ENCODE assay signal across 24 mouse cellular contexts in genomic region chr7:16604141-16604540, GRCm38 (mm10).
"Had no signal": no experiment of that assay in that cellular context is flagged by ENCODE, and none has a peak within 500 bp of the region (broad histone marks: within the 10 kb centered on the region; RNA-seq: fewer than 3 reads in every experiment).

No protein-coding gene starts in this region.

- H3K9ac ChIP-seq: heart, embryonic 12.5 days; hindbrain, embryonic 12.5 days; hindbrain, embryonic 14.5 days; limb, embryonic 12.5 days; liver, embryonic 13.5 days; liver, embryonic 15.5 days had no signal

- H3K4me1 ChIP-seq: limb, embryonic 10.5 days; limb, embryonic 12.5 days had no signal

- H3K27me3 ChIP-seq: heart, embryonic 12.5 days; hindbrain, embryonic 12.5 days; limb, embryonic 12.5 days; liver, embryonic 13.5 days; liver, embryonic 15.5 days had no signal

- H3K27ac ChIP-seq: gastrocnemius, adult 2 months; heart, embryonic 10.5 days; hindbrain, embryonic 10.5 days; hindbrain, embryonic 12.5 days; hindbrain, embryonic 14.5 days; layer of hippocampus, adult 2 months; left cerebral cortex, adult 2 months; limb, embryonic 10.5 days; limb, embryonic 12.5 days; liver, embryonic 13.5 days; liver, embryonic 15.5 days had no signal

- H3K4me2 ChIP-seq: heart, embryonic 12.5 days; hindbrain, embryonic 12.5 days; hindbrain, embryonic 14.5 days; limb, embryonic 12.5 days; liver, embryonic 13.5 days; liver, embryonic 15.5 days had no signal

- H3K4me3 ChIP-seq: gastrocnemius, adult 2 months; heart, embryonic 10.5 days; heart, embryonic 12.5 days; hindbrain, embryonic 10.5 days; hindbrain, embryonic 12.5 days; layer of hippocampus, adult 2 months; left cerebral cortex, adult 2 months; limb, embryonic 10.5 days; limb, embryonic 12.5 days; liver, embryonic 13.5 days; liver, embryonic 15.5 days had no signal

- DNase-seq: gastrocnemius, adult 2 months; gastrocnemius, postnatal 10 days; gastrocnemius, postnatal 25 days; heart, adult 18-20 months; heart, postnatal 10 days; heart, postnatal 4 days; kidney, adult 18-20 months; kidney, postnatal 25 days; kidney, postnatal 4 days; liver, embryonic 13.5 days had no signal

- H3K9me3 ChIP-seq: heart, embryonic 12.5 days; hindbrain, embryonic 12.5 days; limb, embryonic 10.5 days; limb, embryonic 12.5 days; liver, embryonic 13.5 days; liver, embryonic 15.5 days had no signal

- ATAC-seq: forebrain, embryonic 16.5 days; hindbrain, embryonic 16.5 days; inflammation-experienced regulatory T-cells, adult 6 months; intestine, embryonic 16.5 days had no signal

- H3K36me3 ChIP-seq: liver, embryonic 13.5 days; liver, embryonic 15.5 days had no signal
